Mouse (Mus musculus) myocyte (in vitro differentiated cells): ENCODE measurements around the gene Ring1. TPM values are rescaled to one million over a fixed set of nuclear protein-coding genes. Genes with fewer than 3 reads are reported as not detected.

Experiments
- H3K27me3 ChIP-seq: one replicate; pipeline ENCODE4 v1.6.1; 2011; ENCODE audit not compliant: control insufficient read depth, insufficient read depth, insufficient read length
- H3K36me3 ChIP-seq: one replicate; pipeline ENCODE4 v1.6.1; 2011; ENCODE audit not compliant: control insufficient read depth, insufficient read depth
- H3K4me2 ChIP-seq: one replicate; pipeline ENCODE4 v1.6.1; 2011; ENCODE audit warnings: low read depth, control low read depth
- H3K4me3 ChIP-seq: one replicate; pipeline ENCODE4 v1.5.1; 2011; ENCODE audit warnings: mild to moderate bottlenecking, control low read depth, moderate library complexity
- H3K79me2 ChIP-seq: one replicate; pipeline ENCODE4 v1.6.1; 2011; ENCODE audit not compliant: control insufficient read depth, insufficient read depth
- H3ac ChIP-seq: one replicate; pipeline ENCODE4 v1.6.1; 2011; ENCODE audit not compliant: control insufficient read depth, insufficient read length
- CEBPB ChIP-seq: IDR thresholded peaks from 2 replicates; pipeline ENCODE4 v1.6.1; 2011; ENCODE audit warnings: mild to moderate bottlenecking, moderate library complexity; ENCODE audit not compliant: poor library complexity, insufficient read depth, severe bottlenecking
- E2F4 ChIP-seq: IDR thresholded peaks from one replicate; pipeline ENCODE4 v1.6.1; 2011; ENCODE audit warnings: mild to moderate bottlenecking, control low read depth, moderate library complexity; ENCODE audit not compliant: insufficient read depth
- MAX ChIP-seq: IDR thresholded peaks from one replicate; pipeline ENCODE4 v1.6.1; 2011; ENCODE audit warnings: low read depth, mild to moderate bottlenecking, control low read depth
- MYOD1 ChIP-seq, 3 experiments: IDR thresholded peaks; one replicate each; pipeline ENCODE4 v1.6.1; 2011; ENCODE audit warnings: control low read depth in 2 of 3, low read depth in 2 of 3, mild to moderate bottlenecking in 2 of 3, moderate library complexity in 1 of 3; ENCODE audit not compliant: insufficient read length in 2 of 3, control insufficient read depth in 1 of 3
- MYOG ChIP-seq, 3 experiments: IDR thresholded peaks; one replicate each; pipeline ENCODE4 v1.6.1; 2011; ENCODE audit warnings: control low read depth in 2 of 3, low read depth in 2 of 3, mild to moderate bottlenecking in 2 of 3; ENCODE audit not compliant: insufficient read length in 2 of 3, control insufficient read depth in 1 of 3, insufficient read depth in 1 of 3
- POLR2A ChIP-seq: IDR thresholded peaks from one replicate; pipeline ENCODE4 v1.6.1; 2011; ENCODE audit warnings: low read depth, mild to moderate bottlenecking, control low read depth, moderate library complexity; ENCODE audit not compliant: insufficient read length
- POLR2AphosphoS2 ChIP-seq: IDR thresholded peaks from one replicate; pipeline ENCODE4 v1.6.1; 2011; ENCODE audit warnings: low read depth, control low read depth; ENCODE audit not compliant: insufficient read length
- REST ChIP-seq: IDR thresholded peaks from one replicate; pipeline ENCODE4 v1.6.1; 2011; ENCODE audit warnings: mild to moderate bottlenecking, control low read depth, moderate library complexity; ENCODE audit not compliant: insufficient read depth, insufficient read length
- SRF ChIP-seq: IDR thresholded peaks from one replicate; pipeline ENCODE4 v1.6.1; 2011; ENCODE audit warnings: low read depth; ENCODE audit not compliant: control insufficient read depth, insufficient read length
- TCF12 ChIP-seq: IDR thresholded peaks from one replicate; pipeline ENCODE4 v1.6.1; 2011; ENCODE audit warnings: mild to moderate bottlenecking, control low read depth; ENCODE audit not compliant: poor library complexity, insufficient read depth, severe bottlenecking
- TCF3 ChIP-seq: IDR thresholded peaks from one replicate; pipeline ENCODE4 v1.6.1; 2011; ENCODE audit warnings: low read depth, control low read depth; ENCODE audit not compliant: insufficient read length
- USF1 ChIP-seq: IDR thresholded peaks from one replicate; pipeline ENCODE4 v1.6.1; 2011; ENCODE audit warnings: low read depth, mild to moderate bottlenecking, control low read depth, moderate library complexity
- polyA plus RNA-seq: library from polyadenylated mRNA; unstranded; fragments of >200 nt; fragmentation: generic; extraction: Trizol; gene quantifications from one replicate; pipeline ENCODE4 v1.2.1, GENCODE M21; 2012; ENCODE audit warnings: missing spikeins

Gene Ring1
- polyA plus RNA-seq, 1 experiment: 42.9 TPM

- TF ChIP-seq TCF12 (no peak), REST (no peak), USF1 (no peak), TCF3 (no peak), MYOD1 (IDR thresholded peaks at IDR 0.05; ENCODE audit: control insufficient read depth in 1 of 3, insufficient read length in 2 of 3, low read depth in 2 of 3) (no peak), SRF (no peak), POLR2A (no peak), MYOG (IDR thresholded peaks at IDR 0.05; ENCODE audit: control insufficient read depth in 1 of 3, insufficient read depth in 1 of 3, insufficient read length in 2 of 3, low read depth in 2 of 3) (no peak), POLR2AphosphoS2 (no peak), CEBPB (no peak), E2F4 (no peak), MAX (no peak)
- Histone ChIP-seq H3K79me2 (peaks cover 2% of the 10 kb centered on the region), H3K4me3 (no peak overlapping the region), H3K36me3 (peaks cover 5% of the 10 kb centered on the region), H3ac (no peak overlapping the region), H3K27me3 (no peaks in the 10 kb centered on the region), H3K4me2 (no peak overlapping the region)
Observed at GRCm38 (mm10) chr17:34038440-34038839, 14.0 kb upstream of the Ring1 start.

- TF ChIP-seq USF1 (no peak), MYOG (IDR thresholded peaks at IDR 0.05; ENCODE audit: control insufficient read depth in 1 of 3, insufficient read depth in 1 of 3, insufficient read length in 2 of 3, low read depth in 2 of 3) (no peak), POLR2AphosphoS2 (no peak), CEBPB (no peak), TCF12 (no peak), E2F4 (no peak), POLR2A (no peak), MYOD1 (IDR thresholded peaks at IDR 0.05; ENCODE audit: control insufficient read depth in 1 of 3, insufficient read length in 2 of 3, low read depth in 2 of 3) (no peak), TCF3 (no peak), SRF (no peak), MAX (no peak), REST (no peak)
- H3K79me2 ChIP-seq: peaks cover 14% of the 10 kb centered on the region
Observed at GRCm38 (mm10) chr17:34037241-34037640, 12.8 kb upstream of the Ring1 start.

GRCm38 (mm10) chr17:34036647-34037046, 12.2 kb upstream of the Ring1 start:
- TF ChIP-seq TCF3: no peak
- TF ChIP-seq TCF12: no peak
- TF ChIP-seq MAX: no peak
- TF ChIP-seq E2F4: no peak
- TF ChIP-seq MYOG (IDR thresholded peaks at IDR 0.05; ENCODE audit: control insufficient read depth in 1 of 3, insufficient read depth in 1 of 3, insufficient read length in 2 of 3, low read depth in 2 of 3): no peak
- TF ChIP-seq POLR2AphosphoS2: no peak
- TF ChIP-seq CEBPB: no peak
- TF ChIP-seq MYOD1 (IDR thresholded peaks at IDR 0.05; ENCODE audit: control insufficient read depth in 1 of 3, insufficient read length in 2 of 3, low read depth in 2 of 3): no peak
- TF ChIP-seq USF1: no peak
- no peak for TF ChIP-seq REST
- TF ChIP-seq POLR2A: no peak
- TF ChIP-seq SRF: no peak

More at GRCm38 (mm10) chr17:34037241-34037640, 12.8 kb upstream of the Ring1 start:
- H3ac ChIP-seq: no peak overlapping the region
- no peaks in the 10 kb centered on the region for H3K27me3 ChIP-seq
- H3K4me3 ChIP-seq: no peak overlapping the region
- no peak overlapping the region for H3K4me2 ChIP-seq
- peaks cover 5% of the 10 kb centered on the region for H3K36me3 ChIP-seq

GRCm38 (mm10) chr17:34035517-34035916, 11.0 kb upstream of the Ring1 start:
- Histone ChIP-seq H3K4me2 (no peak overlapping the region), H3K36me3 (peaks cover 5% of the 10 kb centered on the region), H3K27me3 (no peaks in the 10 kb centered on the region), H3ac (no peak overlapping the region), H3K79me2 (peaks cover 24% of the 10 kb centered on the region), H3K4me3 (no peak overlapping the region)
- TF ChIP-seq REST (no peak), MYOD1 (IDR thresholded peaks at IDR 0.05; ENCODE audit: control insufficient read depth in 1 of 3, insufficient read length in 2 of 3, low read depth in 2 of 3) (no peak), SRF (no peak), CEBPB (no peak), TCF12 (no peak), POLR2A (no peak), E2F4 (no peak), POLR2AphosphoS2 (no peak), MAX (no peak), TCF3 (no peak), USF1 (no peak), MYOG (IDR thresholded peaks at IDR 0.05; ENCODE audit: control insufficient read depth in 1 of 3, insufficient read depth in 1 of 3, insufficient read length in 2 of 3, low read depth in 2 of 3) (no peak)

More at GRCm38 (mm10) chr17:34036647-34037046, 12.2 kb upstream of the Ring1 start:
- Histone ChIP-seq H3K4me2 (no peak overlapping the region), H3K36me3 (peaks cover 5% of the 10 kb centered on the region), H3K27me3 (no peaks in the 10 kb centered on the region), H3K79me2 (peaks cover 15% of the 10 kb centered on the region), H3K4me3 (no peak overlapping the region), H3ac (no peak overlapping the region)

GRCm38 (mm10) chr17:34034064-34034463, 9.6 kb upstream of the Ring1 start:
- Histone ChIP-seq H3K79me2 (peaks cover 39% of the 10 kb centered on the region), H3K27me3 (no peaks in the 10 kb centered on the region), H3K4me2 (no peak overlapping the region), H3K4me3 (no peak overlapping the region), H3ac (no peak overlapping the region), H3K36me3 (peaks cover 7% of the 10 kb centered on the region)
- TF ChIP-seq REST (no peak), POLR2AphosphoS2 (peak; percentile 22), TCF12 (no peak), USF1 (no peak)
